Mouse (Mus musculus) left cerebral cortex, postnatal 14 days (tissue): Measurements from ENCODE around the gene Tox2. TPM values are rescaled to one million over a fixed set of nuclear protein-coding genes. Genes with fewer than 3 reads are reported as not detected.
A peak's percentile ranks its signal among the peaks of the same experiment; 100 is the strongest.

Source experiments
- DNase-seq, 2 experiments: peaks; one replicate each; pipeline ENCODE4 v3.0.0; 2021 to 2022; ENCODE audit warnings: low spot score in 2 of 2, mixed read lengths in 1 of 2
- intact Hi-C: fragments of 180-260 bp; cut with DNase I; formaldehyde crosslinking; loops from one replicate; pipeline ENCODE4 v1.15.1; 2025
- long read RNA-seq, 2 experiments: library from polyadenylated mRNA; stranded (forward); transcript quantifications; one replicate each; pipeline ENCODE4 v2.0.0; 2021
- total RNA-seq, 2 experiments: library from RNA; stranded (reverse); gene quantifications; 2 replicates each; pipeline ENCODE4 v1.2.3; 2021

Gene Tox2
- 10 to 100 TPM; 22.0 to 27.4 TPM for total RNA-seq
- long read RNA-seq, experiment 1, partial matches to known transcripts = 10 of 23 reads
- long read RNA-seq, experiment 1, other reads (novel, unspliced or antisense) = 12 of 23 reads
- long read RNA-seq, experiment 2, partial matches to known transcripts = 4 of 9 reads
- long read RNA-seq, experiment 2, other reads (novel, unspliced or antisense) = 3 of 9 reads

DNA sequence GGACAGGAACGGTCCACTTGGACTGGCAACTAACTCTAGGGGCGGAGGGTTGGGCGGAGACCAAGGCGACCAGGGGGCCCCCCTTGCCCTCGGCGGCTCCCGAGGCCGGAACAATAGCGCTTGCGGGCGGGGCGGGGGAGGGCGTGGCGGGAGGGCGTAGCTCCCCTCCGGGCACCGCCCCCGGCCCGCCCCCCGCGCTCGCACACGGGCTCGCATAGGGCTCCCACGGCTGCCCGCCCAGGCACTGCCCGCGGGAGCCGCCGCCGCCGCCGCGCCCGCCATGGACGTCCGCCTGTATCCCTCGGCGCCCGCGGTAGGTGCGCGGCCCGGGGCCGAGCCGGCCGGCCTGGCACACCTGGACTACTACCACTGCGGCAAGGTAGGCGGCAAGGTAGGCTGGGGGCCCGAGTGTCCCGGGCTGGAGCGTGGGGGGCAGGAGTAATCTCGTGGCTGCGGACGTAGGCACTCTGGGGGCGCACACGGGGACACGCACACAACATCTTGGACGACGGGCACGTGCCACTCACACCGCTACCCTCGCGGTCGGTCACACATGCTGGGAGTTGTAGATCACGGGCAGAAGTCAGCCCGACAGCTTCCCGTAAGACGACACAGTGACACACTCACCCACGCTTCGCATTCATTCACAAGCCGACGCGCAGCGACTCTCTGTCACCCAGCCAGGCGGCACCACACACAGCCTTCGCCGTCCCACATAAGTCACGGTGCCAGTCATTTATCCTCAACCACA is at the start of gene Tox2:
Gene Tox2, plus strand, starts transcription at position 242 of the 751 bp plus-strand sequence.
- DNase-seq = peak; percentile 71 to 89
- intact Hi-C loops = loop anchor here (5.0 kb wide), 1 partner anchor 101 kb away; no protein-coding TSS in a partner anchor

DNA sequence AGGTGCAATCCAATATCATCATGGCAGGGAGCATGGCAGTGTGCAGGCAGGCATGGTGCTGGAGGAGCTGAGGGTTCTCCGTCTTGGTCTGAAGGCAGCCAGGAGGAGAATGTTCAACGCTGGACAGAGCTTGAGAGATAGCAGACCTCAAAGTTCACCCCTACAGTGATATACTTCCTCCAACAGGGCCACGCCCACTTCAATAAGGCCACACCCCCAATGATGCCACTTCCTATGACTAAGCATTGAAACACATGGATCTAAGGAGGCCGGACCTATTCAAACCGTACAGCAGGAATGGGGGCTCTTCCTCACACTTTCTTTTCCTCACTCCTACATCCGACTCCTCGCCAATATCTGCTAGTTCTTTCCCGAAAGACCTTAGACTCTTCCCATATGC is 48.3 kb upstream of the Tox2 start:
- no peak for DNase-seq
- intact Hi-C loops = no loop called here

DNA sequence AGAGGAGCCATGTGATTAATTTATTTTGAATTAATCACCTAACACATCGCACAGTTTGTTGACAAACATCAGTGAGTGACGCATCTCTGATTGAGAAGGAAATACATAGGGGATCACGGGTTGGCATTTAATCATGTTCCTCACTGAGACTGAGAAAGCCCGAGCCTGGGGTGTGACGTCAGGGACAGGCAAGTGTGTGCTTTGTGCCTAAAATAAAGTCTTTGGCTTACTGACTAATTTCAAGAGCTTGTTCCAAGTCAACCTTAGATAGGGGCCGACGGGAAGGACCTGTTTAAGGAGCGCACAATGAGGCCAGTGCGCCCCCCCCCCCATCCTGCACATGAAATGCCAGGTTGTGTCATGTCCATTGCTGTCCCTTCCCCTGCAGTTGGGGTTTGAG is 43.9 kb upstream of the Tox2 start:
- intact Hi-C loops = no loop called here
- DNase-seq = peak in 1 of 2 experiments; percentile 62

DNA sequence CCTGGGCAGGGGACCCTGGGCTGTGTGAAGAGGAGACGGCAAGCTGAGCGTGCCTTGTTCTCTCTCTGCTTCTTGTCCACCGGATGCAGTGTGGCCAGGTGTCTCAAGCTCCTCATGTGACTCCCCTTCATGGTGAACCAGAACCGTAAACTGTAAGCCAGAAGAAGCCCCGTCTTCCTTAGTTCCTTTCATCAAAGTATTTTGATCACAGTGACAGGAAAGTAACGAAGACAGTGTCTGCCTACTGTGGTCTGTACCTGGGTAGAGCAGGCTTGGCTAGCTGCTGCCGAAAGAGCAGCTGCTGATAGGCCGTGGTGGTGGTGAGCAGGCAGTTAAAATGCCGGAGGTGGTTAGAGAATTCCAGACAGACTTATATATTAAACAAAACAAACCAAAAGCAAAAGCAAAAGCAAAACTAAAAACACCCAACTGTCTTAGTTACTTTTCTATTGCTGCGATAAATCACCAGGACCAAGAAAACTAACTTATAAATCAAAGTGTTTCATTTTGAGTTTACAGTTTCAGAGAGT is 38.4 kb upstream of the Tox2 start:
- intact Hi-C loops = no loop called here

DNA sequence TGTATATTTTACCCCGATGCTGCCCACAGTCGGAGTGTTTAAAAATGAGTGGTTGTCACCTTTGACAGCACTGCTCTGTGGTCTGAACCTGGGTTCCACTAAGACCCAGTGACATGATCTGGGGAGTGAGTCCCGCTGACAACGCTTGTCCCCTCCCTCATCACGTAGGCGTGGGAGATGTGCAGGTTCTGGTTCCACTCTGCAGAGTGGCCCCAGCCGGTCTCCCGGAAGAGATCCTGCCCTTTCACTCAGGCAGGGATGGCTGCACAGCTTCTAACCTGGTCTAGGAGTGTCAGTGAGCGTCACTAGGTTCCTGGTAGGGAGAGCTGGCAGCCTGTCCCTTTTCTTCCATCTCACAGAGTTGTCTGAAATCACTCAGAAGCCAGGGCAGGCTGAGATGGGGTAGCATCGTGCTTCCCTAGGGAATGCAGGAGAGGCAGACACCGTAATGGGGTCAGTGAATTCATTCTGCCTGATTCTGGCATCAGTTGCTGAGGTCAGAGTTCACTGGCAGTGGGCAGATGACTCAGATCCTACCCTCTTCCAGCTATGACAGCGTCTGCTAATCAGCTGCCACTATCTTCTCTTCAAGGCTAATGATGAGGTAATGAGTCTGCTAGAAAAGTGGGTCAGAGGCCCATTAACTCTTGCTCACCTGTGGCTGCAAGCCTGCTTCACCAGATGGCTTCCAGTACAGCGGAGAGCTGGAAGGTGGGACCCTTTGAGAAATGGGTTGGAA is 36.7 kb upstream of the Tox2 start:
- intact Hi-C loops = no loop called here
- no peak for DNase-seq

More for the DNA sequence above, 38.4 kb upstream of the Tox2 start:
- DNase-seq = no peak

DNA sequence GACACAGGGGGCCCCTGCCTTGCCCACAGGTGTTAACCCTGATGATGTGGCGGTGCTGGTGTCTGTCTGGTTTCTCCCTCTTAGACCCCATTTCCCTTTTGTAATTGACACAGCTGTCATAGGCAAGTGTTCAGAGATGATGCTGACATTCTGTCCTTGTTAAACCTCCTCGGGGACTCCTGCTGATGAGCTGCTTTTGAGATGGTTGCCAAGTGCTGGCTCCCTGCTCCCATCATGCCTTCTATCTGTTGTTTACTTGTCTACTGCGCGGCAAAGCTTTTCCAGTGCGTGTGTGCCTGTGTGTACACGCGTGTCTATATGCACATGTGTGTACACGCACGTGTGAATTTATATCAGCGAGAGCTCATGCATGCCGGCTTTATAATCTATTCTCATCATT is 31.0 kb upstream of the Tox2 start:
- intact Hi-C loops = no loop called here
- no peak for DNase-seq

DNA sequence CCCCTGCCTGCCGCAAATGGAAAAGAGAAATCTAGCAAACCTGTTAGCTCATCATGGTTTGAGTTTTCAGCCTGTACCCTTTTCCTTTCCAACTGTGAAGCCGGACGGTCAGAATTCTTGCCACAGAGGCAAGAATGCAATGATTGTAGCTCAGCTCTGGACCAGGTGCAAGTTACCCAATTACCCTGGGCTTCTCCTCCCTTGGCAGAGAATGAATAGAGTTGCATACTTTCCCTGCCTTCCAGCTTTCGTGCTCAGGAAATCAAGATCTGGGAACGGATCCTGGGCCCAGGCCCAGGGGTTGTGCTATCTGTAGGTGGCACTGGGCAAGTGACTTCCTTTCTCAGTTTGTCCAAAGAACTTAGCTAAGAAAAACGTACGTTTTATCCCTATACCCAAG is 28.9 kb upstream of the Tox2 start:
- no peak for DNase-seq
- intact Hi-C loops = no loop called here

DNA sequence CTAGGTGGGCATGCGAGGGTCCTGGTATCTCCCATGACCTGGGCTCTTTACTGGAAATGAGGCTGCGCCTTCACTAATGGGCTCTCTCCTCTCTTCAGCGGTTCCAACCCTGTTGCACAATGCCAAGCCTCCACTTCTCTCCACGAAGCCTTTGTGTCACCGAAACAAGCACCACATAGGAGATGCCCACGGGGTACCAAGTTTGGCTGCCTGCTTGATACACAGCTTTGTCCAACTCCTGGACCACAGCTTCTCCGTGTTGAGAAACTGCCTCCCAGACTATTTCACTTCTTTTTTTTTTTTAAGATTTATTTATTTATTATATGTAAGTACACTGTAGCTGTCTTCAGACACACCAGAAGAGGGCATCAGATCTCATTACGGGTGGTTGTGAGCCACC is 27.1 kb upstream of the Tox2 start:
- DNase-seq = no peak
- intact Hi-C loops = no loop called here

DNA sequence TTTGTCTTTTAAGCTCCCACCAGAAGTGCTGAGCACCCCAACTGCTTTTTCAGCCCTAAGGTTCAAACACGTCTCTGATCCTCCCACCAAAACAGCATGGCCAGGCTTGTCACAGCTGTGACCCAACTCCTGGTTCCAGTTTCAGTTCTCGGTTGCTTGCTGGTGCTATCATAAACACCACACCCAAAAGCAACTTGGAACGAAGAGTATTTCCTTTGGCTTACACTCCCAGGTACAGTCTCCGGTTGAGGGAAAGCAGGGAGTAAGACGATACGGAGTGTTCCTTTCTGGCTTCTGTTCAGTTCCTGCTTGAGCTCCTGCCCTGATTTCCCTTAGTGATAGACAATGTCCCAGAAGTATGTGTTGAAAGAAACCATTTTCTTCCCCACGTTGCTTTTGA is 26.4 kb upstream of the Tox2 start:
- intact Hi-C loops = no loop called here
- no peak for DNase-seq

DNA sequence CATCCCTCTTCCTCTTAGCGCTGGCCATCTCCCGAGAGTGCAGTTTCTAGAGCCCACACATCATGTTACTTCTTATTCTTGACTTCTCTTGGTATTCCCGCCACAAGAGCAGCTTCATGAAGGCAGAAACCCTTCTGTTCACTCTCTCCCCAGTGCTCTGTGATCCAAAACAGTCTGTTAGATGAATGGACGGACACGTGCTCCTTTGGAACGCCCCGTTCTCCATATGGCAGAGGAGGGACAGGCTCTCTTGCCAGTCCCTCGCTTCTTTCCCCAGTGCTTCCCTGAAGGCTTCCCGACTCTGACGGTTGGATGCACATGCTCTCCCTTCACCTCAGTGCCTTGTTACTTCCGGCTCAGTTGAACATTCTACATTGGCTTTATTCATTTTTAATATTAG is 15.4 kb upstream of the Tox2 start:
- intact Hi-C loops = no loop called here
- peak; percentile 46 to 52 for DNase-seq

DNA sequence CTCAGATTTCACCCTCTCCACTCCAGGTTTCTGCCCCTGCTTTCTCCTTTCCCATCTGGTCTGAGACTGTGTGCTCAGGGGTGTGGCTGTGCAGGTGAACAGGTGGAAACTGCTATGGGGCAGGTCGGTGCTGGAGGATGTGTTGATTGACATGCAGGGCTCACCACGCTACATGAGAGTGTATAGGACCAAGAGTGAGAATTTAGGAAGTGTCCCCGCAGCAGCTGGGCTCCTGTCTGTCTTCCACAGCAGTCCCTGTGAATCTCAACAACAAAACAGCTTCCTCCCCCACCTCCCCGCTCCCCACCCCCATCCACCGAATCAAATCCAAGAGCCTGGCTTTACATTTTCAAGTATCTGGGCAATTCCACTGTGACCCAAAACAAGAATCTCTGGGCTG is 13.3 kb upstream of the Tox2 start:
- DNase-seq = no peak

DNA sequence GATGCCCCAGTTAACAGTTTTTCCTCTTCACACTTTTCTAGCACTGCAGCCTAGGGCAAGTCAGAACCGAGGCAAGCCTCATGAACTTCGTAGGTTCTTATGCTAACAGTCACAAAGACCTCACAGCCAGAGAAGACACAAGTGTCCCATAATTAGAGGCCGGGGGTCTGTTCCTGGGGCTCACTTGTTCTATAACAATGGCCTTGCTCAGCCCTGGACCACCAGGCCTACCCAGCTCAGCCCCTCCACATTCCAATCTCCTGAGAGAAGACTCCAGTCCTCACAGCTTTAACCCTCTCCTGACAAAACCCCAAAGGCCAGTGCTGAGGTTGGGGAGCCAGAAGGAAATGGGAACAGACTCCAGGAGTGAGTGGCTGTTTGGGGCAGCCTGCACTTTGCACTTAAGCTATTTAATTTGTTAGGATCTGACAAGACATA is 12.9 kb upstream of the Tox2 start:
- no peak for DNase-seq
- intact Hi-C loops = no loop called here

More for the DNA sequence above, 13.3 kb upstream of the Tox2 start:
- intact Hi-C loops = no loop called here

DNA sequence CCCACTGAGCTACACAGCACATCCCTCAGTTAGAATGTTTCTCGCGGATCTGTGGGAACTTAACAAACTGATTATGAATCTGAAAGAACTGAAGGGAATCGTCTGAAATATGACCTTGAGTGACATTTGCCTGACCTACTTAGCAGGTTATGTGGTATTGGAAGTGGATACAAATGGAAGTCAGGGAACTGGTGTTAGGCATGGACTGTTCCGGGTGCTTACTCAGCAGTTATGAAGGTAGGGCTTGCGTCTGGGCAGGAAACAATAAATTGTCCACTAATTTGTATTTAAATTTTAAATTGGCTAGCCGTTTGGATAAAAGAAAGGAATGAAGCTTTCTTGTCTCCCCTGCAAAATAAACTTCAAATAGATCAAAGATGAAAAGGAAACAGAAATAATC is 10.4 kb upstream of the Tox2 start:
- no peak for DNase-seq
- intact Hi-C loops = no loop called here

DNA sequence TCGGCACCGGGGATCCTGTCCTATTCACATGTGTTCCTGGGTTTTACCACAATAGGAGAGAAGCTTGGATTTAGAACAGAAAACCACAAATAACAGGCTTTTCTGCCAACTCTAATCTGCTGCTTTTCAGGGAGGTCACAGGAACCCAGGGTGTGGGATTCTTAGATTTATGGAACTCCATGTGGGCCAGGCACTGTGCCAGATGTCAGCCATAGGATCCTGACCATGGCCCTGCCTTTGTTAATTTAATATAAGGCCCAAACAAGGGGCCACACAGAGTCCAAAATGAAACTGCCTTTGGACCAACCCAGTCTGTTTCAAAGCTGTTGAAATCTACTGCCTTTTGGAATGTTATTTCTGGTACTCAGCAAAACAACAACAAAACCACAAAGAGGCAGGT is 8.9 kb upstream of the Tox2 start:
- DNase-seq = no peak
- intact Hi-C loops = no loop called here

DNA sequence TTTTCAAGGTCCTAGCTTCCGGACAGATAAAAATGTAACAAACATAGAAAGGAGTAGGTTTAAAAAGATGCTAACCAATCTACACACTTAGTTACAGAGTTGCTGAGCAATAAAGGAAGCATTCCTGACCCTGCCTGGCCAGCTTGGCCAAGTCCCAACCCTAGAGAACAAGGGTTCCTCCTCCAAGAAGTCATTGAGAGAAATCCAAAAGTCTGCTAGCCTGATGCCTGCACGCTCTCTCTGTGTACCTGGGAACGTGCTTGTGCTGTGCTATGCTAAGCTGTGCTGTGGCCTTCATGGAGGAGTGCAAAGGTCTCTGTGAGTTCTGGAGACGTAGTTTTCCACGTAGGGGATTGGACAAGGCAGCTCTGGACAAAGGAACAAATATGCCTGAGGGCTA is 8.4 kb upstream of the Tox2 start:
- DNase-seq = no peak
- intact Hi-C loops = no loop called here

DNA sequence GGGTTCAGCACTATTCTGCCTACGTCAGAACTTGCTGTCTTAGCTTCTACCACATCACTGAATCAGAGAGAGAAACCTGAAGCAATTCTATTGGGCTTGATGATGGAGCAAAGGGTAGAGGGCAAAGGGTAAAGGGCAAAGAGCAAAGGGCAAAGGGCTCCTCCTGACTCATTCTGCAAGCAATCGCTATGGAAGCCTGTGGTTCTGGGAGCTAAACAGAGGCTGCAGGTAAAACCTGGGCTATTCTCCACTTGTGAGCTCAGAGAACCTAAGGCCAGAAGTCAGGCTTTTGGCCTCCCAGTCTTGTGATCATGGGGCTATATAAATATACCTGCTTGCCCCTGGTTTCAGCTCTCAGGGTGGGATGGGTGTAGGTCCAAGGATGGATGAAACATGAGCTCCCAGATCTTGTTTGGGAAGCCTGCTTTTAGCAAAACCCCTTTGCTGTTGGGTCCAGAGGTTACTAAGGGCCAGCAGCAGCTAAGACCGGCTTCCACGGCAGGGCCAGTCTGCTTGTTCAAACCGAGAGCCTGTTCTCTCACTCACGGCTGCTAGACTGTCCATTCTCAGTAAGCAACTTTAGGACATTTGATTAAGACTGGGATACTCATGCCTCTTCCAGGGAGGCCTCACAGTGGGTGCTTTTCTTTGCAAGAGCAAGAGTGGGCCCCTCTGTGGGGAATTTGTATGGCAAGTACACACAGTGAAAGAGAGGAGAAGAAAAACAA is 7.7 kb upstream of the Tox2 start:
- no peak for DNase-seq
- intact Hi-C loops = no loop called here

DNA sequence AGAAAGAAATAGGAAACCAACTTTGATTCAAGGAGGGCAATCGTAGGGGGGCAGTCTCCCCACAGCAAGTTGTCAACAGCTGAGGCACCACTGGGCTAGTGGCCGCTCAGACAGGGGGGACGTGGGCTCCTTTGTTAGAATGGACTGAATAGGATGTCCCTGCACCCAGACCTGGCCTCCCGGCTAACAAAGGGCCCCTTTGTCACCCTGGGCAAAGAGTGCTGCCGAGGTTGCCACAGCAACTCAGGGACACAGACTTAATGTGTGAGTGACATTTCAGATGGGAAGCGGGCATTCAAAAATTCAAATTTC is 7.1 kb upstream of the Tox2 start:
- no peak for DNase-seq
- intact Hi-C loops = no loop called here

DNA sequence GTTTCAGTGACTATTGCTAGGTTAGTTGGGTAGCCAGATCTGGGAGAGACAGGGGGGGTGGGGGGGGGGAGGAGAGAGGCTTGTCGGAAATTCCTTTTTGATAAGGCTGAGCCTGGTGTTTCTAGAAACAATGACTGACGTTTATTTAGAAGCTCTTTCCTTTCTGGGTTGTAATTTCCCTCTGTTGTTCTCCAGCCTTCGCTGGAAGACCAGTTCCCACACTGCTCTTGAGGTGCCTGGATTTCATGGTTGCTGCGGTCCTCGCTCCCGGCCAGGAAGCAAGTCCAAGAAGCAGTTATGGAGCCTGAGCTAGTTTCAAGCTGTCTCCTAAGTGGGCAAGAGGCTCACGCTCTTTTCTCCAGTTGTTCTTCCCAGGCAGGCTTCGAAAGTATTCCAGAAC is 1.0 kb upstream of the Tox2 start:
- no peak for DNase-seq
- intact Hi-C loops = loop anchor here (5.0 kb wide), 1 partner anchor 100 kb away; no protein-coding TSS in a partner anchor

DNA sequence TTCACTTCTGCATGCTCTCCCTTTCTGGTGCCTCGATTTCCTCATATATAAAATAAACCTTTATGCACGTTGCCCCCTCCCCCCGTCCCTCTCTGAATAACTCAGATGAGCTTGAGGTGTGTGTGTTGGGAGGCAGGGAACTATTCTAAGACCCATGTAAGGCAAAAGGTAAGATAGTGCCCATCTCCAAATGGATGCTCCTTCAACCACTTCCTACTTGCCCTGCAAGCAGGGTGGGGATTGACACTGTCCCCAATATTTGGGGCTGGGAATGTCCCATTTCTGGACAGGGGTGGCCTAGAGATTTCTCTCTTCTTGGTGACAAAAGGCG is 407 bp upstream of the Tox2 start:
- intact Hi-C loops = loop anchor here (5.0 kb wide), 1 partner anchor 100 kb away; no protein-coding TSS in a partner anchor
- DNase-seq = no peak
